Mouse (Mus musculus): ENCODE results near the gene Kcnd2.

The Kcnd2 gene

DNA sequence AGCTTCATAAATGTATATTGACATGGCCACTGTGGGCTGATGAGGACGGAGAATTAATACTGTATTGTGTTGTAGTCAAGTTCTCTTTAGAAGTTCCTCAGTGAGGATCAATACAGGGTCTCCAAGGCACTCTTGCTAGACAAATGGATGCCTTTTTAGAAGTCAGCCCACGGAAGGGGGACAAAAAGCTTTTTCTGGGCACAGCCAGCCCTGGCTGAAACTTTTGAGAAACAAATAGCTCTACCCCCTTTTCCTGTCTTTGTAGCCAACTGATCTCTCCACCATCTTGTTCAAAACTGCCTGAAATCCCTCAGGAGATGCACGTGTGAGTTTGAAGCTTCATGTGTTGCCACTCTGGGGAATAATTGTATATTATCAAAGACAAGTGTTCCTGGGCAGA, 482.3 kb downstream of the Kcnd2 start:
- no peak for DNase-seq

DNA sequence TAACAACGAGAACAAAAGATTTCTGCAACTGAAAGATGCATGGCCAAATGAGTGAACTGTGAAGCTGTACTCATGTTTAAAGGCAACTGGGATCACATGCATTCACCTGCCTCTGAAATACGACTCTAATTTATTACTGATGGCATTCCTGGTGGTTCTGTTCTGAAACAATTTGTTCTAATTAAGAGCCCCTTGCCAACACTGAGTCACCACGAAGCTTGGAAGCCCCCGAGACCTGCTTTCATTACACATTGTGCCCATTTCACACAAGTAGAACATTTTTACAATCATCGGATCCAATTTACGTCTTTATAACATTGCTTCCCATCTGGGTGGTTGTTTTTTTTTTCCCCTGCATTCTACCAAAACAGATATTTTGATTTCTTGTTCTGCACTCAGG, 485.8 kb downstream of the Kcnd2 start:
- DNase-seq = no peak

DNA sequence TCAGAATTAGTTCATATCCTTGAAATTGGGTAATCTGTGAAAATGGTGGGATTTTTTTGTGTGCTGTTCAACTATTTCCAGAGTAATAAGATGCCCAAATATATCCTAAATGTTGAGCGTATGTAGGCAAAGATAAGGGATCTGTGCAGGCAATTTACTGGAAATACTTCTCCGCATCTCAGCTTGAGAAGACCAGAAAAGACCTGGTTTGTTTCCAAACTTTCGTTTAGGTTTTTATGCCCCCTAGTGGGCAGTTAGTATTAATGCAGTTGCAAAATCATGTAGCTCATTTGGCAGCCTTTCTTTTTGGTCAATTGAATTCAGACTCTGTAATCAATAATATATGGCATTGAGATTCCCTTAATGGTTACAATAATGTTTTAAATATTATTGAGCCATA, 493.9 kb downstream of the Kcnd2 start:
- DNase-seq = peak; percentile 35

DNA sequence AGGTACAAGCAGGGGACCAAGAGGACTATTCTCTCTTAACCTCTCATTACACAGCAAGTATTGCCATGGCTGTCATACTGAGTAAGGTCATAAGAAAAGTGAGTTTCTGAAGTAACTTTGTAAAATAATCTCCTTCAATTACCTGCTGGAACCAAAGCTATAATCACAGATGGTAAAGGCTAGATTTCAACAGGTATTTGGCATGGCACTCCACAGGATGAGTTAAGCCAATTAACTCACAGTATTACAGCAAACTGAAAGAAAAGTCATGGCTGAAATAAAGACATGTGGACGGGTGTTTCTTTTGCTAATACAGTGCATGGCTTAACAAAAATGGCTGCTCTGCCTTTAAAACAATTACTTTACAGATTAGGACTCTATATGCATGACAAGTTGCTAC, 503.8 kb downstream of the Kcnd2 start:
- DNase-seq = peak; percentile 40

DNA sequence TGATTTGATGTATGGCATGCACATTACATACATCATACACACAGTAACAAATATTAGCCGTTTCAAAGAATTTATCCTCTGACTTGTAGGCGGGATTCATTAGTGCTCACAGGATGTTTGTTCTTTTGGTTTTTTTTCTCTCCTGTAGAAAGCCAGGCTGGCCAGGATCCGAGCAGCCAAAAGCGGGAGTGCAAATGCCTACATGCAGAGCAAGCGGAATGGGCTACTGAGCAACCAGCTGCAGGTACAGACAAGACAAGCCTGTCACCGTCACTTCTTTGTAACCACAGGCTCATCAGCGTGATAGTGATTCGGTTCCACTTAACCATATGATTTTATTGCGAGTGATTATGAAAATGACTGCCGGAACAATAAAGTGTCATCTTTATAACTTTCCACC, 506.9 kb downstream of the Kcnd2 start:
- DNase-seq = no peak

DNA sequence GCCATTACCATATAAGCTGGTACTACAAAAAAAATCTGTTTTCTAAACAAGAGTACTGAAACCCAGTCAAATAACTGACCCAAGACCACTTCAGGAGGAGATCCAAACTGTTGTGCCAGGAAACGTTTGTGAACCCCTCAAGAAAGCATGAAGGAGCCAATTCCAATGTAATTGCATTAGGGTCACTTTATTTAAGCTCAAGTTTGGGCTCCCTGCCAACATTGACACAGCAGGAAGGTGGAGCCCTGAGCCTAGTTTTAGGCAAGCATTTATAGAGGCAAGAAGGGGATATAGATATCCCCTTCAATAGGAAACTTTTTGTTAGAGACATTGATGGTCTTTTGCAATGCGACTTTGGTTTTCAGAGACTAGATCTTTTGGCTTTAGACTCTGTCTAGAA, 525.3 kb downstream of the Kcnd2 start:
- no peak for DNase-seq

DNA sequence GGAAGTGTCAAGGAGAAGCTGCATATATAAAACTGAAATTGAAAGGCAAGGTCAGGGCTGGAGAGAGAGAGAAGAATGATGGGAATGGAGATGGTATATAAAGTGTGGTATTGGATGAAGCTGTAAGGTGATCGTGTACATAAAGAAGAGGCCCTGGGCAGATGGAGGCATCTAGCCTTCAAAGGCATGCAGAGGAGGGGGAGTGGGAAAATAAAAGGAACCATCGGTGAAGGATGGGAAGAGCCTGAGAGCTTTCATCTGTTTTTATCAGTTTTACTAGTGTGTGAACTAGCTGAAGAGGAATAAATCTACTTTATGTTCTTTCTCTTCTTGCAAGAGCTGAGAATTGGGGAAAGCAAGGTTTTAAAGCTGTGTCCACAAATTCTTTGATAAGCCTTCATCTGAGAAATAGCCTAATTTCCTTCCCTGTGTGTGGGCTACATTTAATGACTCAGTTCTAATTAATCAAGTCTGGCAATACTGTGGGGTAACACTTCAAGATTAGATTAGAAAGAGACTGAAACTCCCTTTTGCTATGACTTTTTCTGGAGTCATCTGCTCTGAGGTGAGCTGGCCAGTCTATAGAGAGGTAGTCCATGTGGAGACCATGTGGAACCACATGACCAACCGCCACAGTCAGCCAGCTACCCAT, 529.4 kb downstream of the Kcnd2 start:
- no peak for DNase-seq

DNA sequence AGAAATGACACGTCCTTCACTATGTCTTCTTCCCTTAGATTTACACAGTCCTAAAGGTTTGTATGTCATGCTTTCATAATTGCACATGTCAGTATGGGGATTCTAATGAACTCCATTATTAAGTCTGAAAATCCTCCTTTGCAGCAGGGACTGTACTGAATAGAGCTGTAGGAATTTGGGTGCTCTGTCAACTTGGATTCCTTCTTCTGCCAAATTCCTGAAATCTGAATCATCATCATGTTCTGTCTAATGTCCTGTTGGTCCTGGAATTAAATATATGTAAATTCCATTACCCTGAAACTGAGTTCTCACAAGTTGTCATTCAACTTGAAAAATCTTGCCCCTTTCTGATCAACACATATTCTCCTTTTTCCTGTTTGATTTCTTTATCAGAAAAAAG, 532.2 kb downstream of the Kcnd2 start:
- DNase-seq = no peak

DNA sequence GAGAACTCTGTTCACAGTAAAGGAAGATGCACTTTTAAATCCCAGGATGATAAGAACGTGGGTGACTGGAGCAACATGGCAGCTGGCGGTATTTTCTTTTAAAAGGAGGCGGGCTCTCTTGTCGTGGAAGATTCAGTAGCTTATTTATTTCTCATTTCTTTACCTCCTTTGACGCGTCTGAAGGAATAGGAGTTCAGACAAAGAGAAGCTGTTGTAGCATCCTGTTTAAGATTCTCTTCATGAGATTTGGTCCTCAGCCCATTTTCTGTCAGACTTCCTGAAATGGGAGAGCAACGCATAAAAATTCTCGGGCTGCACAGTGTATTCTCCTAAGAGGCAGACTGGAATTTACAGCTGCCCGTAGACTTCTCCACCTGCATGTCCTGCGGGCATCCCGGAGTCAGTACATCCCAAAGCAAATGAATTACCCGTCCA, 552.5 kb downstream of the Kcnd2 start:
- DNase-seq = no peak

DNA sequence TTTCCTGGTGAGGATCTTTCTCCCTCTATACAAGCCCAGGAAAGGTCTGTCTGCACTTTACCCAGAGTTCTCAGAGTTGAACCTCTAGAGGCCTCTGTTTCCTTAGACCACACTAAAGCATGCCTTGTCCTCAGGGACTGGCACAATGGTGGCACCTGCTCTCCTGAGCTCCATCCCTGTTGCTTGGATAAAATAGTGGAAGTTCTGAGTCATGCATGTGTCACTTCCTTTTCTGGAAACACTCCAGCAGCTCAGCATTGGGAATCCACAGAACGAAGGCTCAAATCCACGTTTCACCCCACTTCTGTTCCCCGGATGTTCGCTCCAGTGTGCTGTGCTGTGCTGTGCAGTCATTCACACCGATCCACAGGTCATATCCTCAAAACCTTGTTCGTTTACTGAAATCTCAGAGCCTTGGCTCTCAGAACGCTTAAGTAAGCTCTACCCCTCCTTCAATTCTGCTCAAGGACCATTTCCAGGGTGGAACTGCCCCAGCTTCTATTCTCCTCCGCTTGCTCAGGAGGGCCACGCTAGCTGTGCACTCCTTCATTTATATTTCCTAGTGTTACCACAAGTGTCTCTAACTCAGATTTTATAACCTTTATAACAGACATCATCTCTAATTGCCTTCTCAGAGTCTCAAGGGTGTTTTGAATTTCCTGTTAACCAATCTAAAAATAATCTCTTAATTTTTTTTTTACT, 553.6 kb downstream of the Kcnd2 start:
- no peak for DNase-seq

DNA sequence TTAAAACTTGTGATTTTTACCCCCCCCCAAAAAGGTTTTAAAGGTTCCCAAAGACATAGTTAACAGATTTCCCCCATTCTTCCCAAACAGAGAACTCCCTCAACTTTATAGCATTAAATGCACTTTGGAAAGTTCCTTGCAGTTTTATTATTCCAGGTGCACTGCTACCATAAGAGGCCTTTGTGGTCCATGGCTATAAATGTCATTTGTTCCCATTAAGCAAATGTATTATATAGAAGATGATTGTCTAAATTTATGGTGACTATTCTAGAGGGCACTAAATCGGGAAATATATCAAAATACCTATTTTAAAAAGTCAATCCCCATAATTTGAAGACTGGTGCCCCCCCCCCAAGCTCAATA, 554.1 kb downstream of the Kcnd2 start:
- no peak for DNase-seq

DNA sequence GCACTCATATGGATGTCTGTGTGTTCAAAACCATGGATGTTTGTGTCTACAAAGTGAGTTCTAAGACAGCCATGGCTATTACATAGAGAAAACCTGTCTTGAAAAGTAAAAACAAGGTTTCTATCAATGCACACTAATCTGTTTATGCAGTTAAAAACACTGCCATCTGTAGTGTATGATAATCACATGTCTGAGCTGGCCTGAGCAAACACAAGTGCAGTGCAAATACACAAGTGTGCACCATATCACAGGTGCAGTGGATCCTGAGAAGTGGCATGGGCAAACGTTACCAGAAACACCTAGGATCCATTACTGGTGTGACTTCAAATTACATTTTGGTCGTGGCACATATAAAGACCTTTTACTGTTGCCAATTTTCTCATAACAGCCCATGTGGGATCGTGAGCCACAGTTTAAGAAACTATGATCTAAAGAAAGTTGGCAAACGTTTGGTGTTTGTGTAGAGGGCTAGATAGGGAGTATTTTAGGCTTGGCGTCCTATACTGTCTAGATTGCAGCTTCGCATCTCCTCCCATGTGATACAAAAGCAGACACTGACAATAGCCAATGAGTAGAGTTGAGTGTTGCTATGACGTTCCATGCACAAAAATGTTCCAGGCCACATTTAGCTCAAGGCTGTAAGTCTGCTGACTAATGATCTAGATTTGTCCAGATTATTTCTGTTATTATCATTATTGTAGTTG, 559.1 kb downstream of the Kcnd2 start:
- no peak for DNase-seq

Data from cerebellum, adult 9-11 months (tissue).